ENCODE assay signal across 9 mouse cellular contexts in genomic region chr6:145338571-145339294, GRCm38 (mm10).
A peak's percentile ranks its signal among the peaks of the same experiment; 100 is the strongest.
DNase-seq lines count a peak whose midpoint lies in the region; ATAC-seq and TF ChIP-seq lines count a peak whose summit lies in the region.
"Had no signal": no experiment of that assay in that cellular context is flagged by ENCODE, and none has a peak within 500 bp of the region (broad histone marks: within the 10 kb centered on the region; RNA-seq: fewer than 3 reads in every experiment).

No protein-coding gene starts in this region.

- H3K27me3 ChIP-seq in hindbrain, embryonic 13.5 days, result peaks cover 11% of the 10 kb centered on the region; the same call in 1 of the 2 replicates
- H3K27me3 ChIP-seq in midbrain, embryonic 15.5 days (replicated peaks), result peaks cover 3% of the 10 kb centered on the region; the same call in 1 of the 2 replicates

- 38% methylated on average over 12 of the region's 12 CpGs for WGBS in hindbrain, embryonic 13.5 days
- WGBS in midbrain, embryonic 15.5 days, result 28% methylated on average over 12 of the region's 12 CpGs

- peaks cover 11% of the 10 kb centered on the region; the same call in 1 of the 2 replicates for H3K4me1 ChIP-seq in hindbrain, embryonic 13.5 days (replicated peaks)
- peaks cover 5% of the 10 kb centered on the region for H3K4me1 ChIP-seq in midbrain, embryonic 15.5 days

- H3K9me3 ChIP-seq in hindbrain, embryonic 13.5 days, result no peaks in the 10 kb centered on the region
- no peaks in the 10 kb centered on the region for H3K9me3 ChIP-seq in midbrain, embryonic 15.5 days

- H3K4me3 ChIP-seq in gastrocnemius, adult 2 months, result no peak overlapping the region
- H3K4me3 ChIP-seq in hindbrain, embryonic 13.5 days, result 0 out of 2 replicates have a peak overlapping the region, but pooled peaks have one; percentile 2
- no peak overlapping the region for H3K4me3 ChIP-seq in midbrain, embryonic 15.5 days

- DNase-seq in gastrocnemius, adult 2 months, result no peak
- DNase-seq in gastrocnemius, postnatal 14 days, result no peak
- DNase-seq in kidney, postnatal 36 days, result peak; percentile 83 to 85
- DNase-seq in B cell, adult 2 months, result no peak
- DNase-seq in MN1 (ENCODE audit: low spot score), result no peak
- no peak for DNase-seq in embryo, embryonic 11 days

- TF ChIP-seq CTCF in gastrocnemius, adult 2 months (IDR thresholded peaks at IDR 0.05), result no peak

- peak overlapping the region; percentile 98 for H3K27ac ChIP-seq in gastrocnemius, adult 2 months
- H3K27ac ChIP-seq in hindbrain, embryonic 13.5 days, result no peak overlapping the region
- no peak overlapping the region for H3K27ac ChIP-seq in midbrain, embryonic 15.5 days
- H3K27ac ChIP-seq: embryonic facial prominence, embryonic 13.5 days had no signal

- intact Hi-C loops in gastrocnemius, adult 2 months (cut with DNase I), result no loop called here
- intact Hi-C loops in gastrocnemius, postnatal 14 days (cut with DNase I; ENCODE audit: low total_unique reads), result no loop called here

- ATAC-seq in hindbrain, embryonic 13.5 days (ENCODE audit: low FRiP score), result no peak
- no peak for ATAC-seq in midbrain, embryonic 15.5 days (replicated peaks)

- H3K9ac ChIP-seq in hindbrain, embryonic 13.5 days, result 0 out of 2 replicates have a peak overlapping the region, but pooled peaks have one; percentile 69
- H3K9ac ChIP-seq in midbrain, embryonic 15.5 days, result no peak overlapping the region

- H3K4me2 ChIP-seq in hindbrain, embryonic 13.5 days, result no peak overlapping the region
- H3K4me2 ChIP-seq in midbrain, embryonic 15.5 days, result peak overlapping the region; percentile 79; the same call in 1 of the 2 replicates

- no peaks in the 10 kb centered on the region for H3K36me3 ChIP-seq in hindbrain, embryonic 13.5 days
- H3K36me3 ChIP-seq in midbrain, embryonic 15.5 days (replicated peaks), result no peaks in the 10 kb centered on the region
- H3K36me3 ChIP-seq: embryonic facial prominence, embryonic 13.5 days had no signal

Comparison
In these comparisons a context has a peak if more than half of its experiments do, and no peak if none do; other contexts are left out.
1. DNase-seq: peak in kidney, postnatal 36 days (2 of 2); none in gastrocnemius, adult 2 months (single experiment), gastrocnemius, postnatal 14 days (single experiment), B cell, adult 2 months (0 of 2), MN1 (single experiment) and embryo, embryonic 11 days (single experiment).